ENCODE assay signal across 8 mouse cellular contexts in genomic region chr3:122924009-122924914, GRCm38 (mm10). TPM values are rescaled to one million over a fixed set of nuclear protein-coding genes. Genes with fewer than 3 reads are reported as not detected.
DNase-seq lines count a peak whose midpoint lies in the region; ATAC-seq and TF ChIP-seq lines count a peak whose summit lies in the region.

1810037I17Rik (plus strand) TSS chr3:122924203.

- H3K9ac ChIP-seq in heart, embryonic 12.5 days, result peak within 1 kb of the TSS; percentile 76
- H3K9ac ChIP-seq in kidney, postnatal 0 days (ENCODE audit: low read depth, low read length), result peak within 1 kb of the TSS; percentile 61
- H3K9ac ChIP-seq in liver, embryonic 11.5 days (ENCODE audit: low read depth, low read length), result peak within 1 kb of the TSS; percentile 76
- peak within 1 kb of the TSS; percentile 65 for H3K9ac ChIP-seq in stomach, embryonic 14.5 days (replicated peaks; ENCODE audit: low read depth, low read length)

- no peaks in the 10 kb centered on the region for H3K27me3 ChIP-seq in heart, embryonic 12.5 days (replicated peaks)
- no peaks in the 10 kb centered on the region for H3K27me3 ChIP-seq in kidney, postnatal 0 days (ENCODE audit: insufficient read depth, low read length)
- H3K27me3 ChIP-seq in liver, embryonic 11.5 days (replicated peaks; ENCODE audit: control insufficient read depth, insufficient read depth, low read length), result no peaks in the 10 kb centered on the region
- H3K27me3 ChIP-seq in stomach, embryonic 14.5 days (ENCODE audit: control insufficient read depth, insufficient read depth, low read length), result no peaks in the 10 kb centered on the region

- peaks cover 11% of the 10 kb centered on the region for H3K36me3 ChIP-seq in heart, embryonic 12.5 days
- H3K36me3 ChIP-seq in kidney, postnatal 0 days (ENCODE audit: insufficient read depth, low read length), result no peaks in the 10 kb centered on the region
- H3K36me3 ChIP-seq in liver, embryonic 11.5 days (ENCODE audit: control insufficient read depth, insufficient read depth, low read length), result 0 out of 2 replicates have a peak, but pooled peaks cover 4% of the 10 kb centered on the region
- no peaks in the 10 kb centered on the region for H3K36me3 ChIP-seq in stomach, embryonic 14.5 days (ENCODE audit: control insufficient read depth, insufficient read depth, low read length)

- peak; percentile 53; the same call in 1 of the 2 replicates for TF ChIP-seq CTCF in kidney, postnatal 0 days (IDR thresholded peaks at IDR 0.05; ENCODE audit: low read depth)

- H3K4me2 ChIP-seq in heart, embryonic 12.5 days, result peak within 1 kb of the TSS; percentile 78
- peak within 1 kb of the TSS; percentile 53 for H3K4me2 ChIP-seq in kidney, postnatal 0 days (ENCODE audit: low read length)
- H3K4me2 ChIP-seq in liver, embryonic 11.5 days, result peak within 1 kb of the TSS; percentile 77
- H3K4me2 ChIP-seq in stomach, embryonic 14.5 days (replicated peaks; ENCODE audit: low read depth, low read length), result peak within 1 kb of the TSS; percentile 69

- ATAC-seq in erythroid progenitor cell, adult 5-6 weeks (replicated peaks; ENCODE audit: low FRiP score, poor library complexity, severe bottlenecking), result peak; percentile 90
- ATAC-seq in heart, embryonic 12.5 days (ENCODE audit: insufficient number of reproducible peaks, low FRiP score), result peak; percentile 96
- ATAC-seq in kidney, postnatal 0 days (replicated peaks; ENCODE audit: low FRiP score, low read depth), result peak; percentile 99
- ATAC-seq in liver, embryonic 11.5 days (replicated peaks; ENCODE audit: low FRiP score), result peak; percentile 94
- peak; percentile 98 for ATAC-seq in stomach, embryonic 14.5 days (ENCODE audit: insufficient number of reproducible peaks, insufficient read depth, low FRiP score, low read depth)

- peak within 1 kb of the TSS; percentile 84 for H3K27ac ChIP-seq in heart, embryonic 12.5 days (ENCODE audit: poor library complexity, severe bottlenecking)
- peak within 1 kb of the TSS; percentile 85 for H3K27ac ChIP-seq in kidney, postnatal 0 days
- H3K27ac ChIP-seq in liver, embryonic 11.5 days (ENCODE audit: low read depth, low read length), result peak within 1 kb of the TSS; percentile 82
- H3K27ac ChIP-seq in stomach, embryonic 14.5 days (ENCODE audit: low read length), result peak within 1 kb of the TSS; percentile 88

- peaks cover 27% of the 10 kb centered on the region for H3K4me1 ChIP-seq in heart, embryonic 12.5 days (replicated peaks)
- H3K4me1 ChIP-seq in kidney, postnatal 0 days (replicated peaks; ENCODE audit: insufficient read depth, low read length), result no peaks in the 10 kb centered on the region
- H3K4me1 ChIP-seq in liver, embryonic 11.5 days (replicated peaks; ENCODE audit: control insufficient read depth, insufficient read depth, low read length), result peaks cover 5% of the 10 kb centered on the region
- H3K4me1 ChIP-seq in stomach, embryonic 14.5 days (ENCODE audit: control insufficient read depth, insufficient read depth, low read length), result peaks cover 4% of the 10 kb centered on the region; the same call in 1 of the 2 replicates

- no peaks in the 10 kb centered on the region for H3K9me3 ChIP-seq in heart, embryonic 12.5 days (replicated peaks)
- H3K9me3 ChIP-seq in kidney, postnatal 0 days (replicated peaks; ENCODE audit: low read length), result no peaks in the 10 kb centered on the region
- no peaks in the 10 kb centered on the region for H3K9me3 ChIP-seq in liver, embryonic 11.5 days (ENCODE audit: control insufficient read depth, low read length)
- H3K9me3 ChIP-seq in stomach, embryonic 14.5 days (ENCODE audit: control insufficient read depth, low read depth, low read length), result no peaks in the 10 kb centered on the region

- peak within 1 kb of the TSS; percentile 74 for H3K4me3 ChIP-seq in heart, embryonic 12.5 days
- H3K4me3 ChIP-seq in kidney, postnatal 0 days (replicated peaks; ENCODE audit: low read depth, low read length), result peak within 1 kb of the TSS; percentile 59
- H3K4me3 ChIP-seq in liver, embryonic 11.5 days (ENCODE audit: low read depth, low read length), result peak within 1 kb of the TSS; percentile 65
- peak within 1 kb of the TSS; percentile 63 for H3K4me3 ChIP-seq in stomach, embryonic 14.5 days (ENCODE audit: low read depth, low read length)

- WGBS in heart, embryonic 12.5 days, result under 1% methylated on average over 68 of the region's 68 CpGs
- under 1% methylated on average over 68 of the region's 68 CpGs for WGBS in kidney, postnatal 0 days
- under 1% methylated on average over 66 of the region's 68 CpGs for WGBS in liver, embryonic 11.5 days
- WGBS in stomach, embryonic 14.5 days, result under 1% methylated on average over 63 of the region's 68 CpGs

- peak; percentile 91 for DNase-seq in CD4-positive helper T cell, adult 2 months (ENCODE audit: low read depth, low spot score)
- peak; percentile 92 for DNase-seq in brain, embryonic 18.5 days (ENCODE audit: low read depth, low spot score)
- peak; percentile 98 for DNase-seq in kidney, postnatal 0 days (ENCODE audit: low spot score)
- peak; percentile 98 for DNase-seq in liver, embryonic 11.5 days (ENCODE audit: low spot score)
- DNase-seq in naive thymus-derived CD4-positive, alpha-beta T cell, adult 2 months (ENCODE audit: low read depth), result peak; percentile 93

RNA-seq across cellular contexts. Expression of gene 1810037I17Rik, which starts in this region (rescaled TPM):
- total RNA-seq in erythroid progenitor cell, adult 5-6 weeks (2015; ENCODE audit: low replicate concordance), result 69.2 and 79.6 TPM in 2 replicates
- total RNA-seq in erythroid progenitor cell, adult 5-6 weeks (2017; ENCODE audit: low replicate concordance), result 27.6 and 34.5 TPM in 2 replicates
- 138 TPM in 2 replicates for polyA plus RNA-seq in heart, embryonic 12.5 days (2016; fragmentation: Nextera tagmentation; extraction: Ambion mirVana)
- 127 and 140 TPM in 2 replicates for polyA plus RNA-seq in kidney, postnatal 0 days (2015; fragmentation: Nextera tagmentation; extraction: Ambion mirVana)
- polyA plus RNA-seq in liver, embryonic 11.5 days (2014; fragmentation: Nextera tagmentation; extraction: Ambion mirVana), result 123 and 134 TPM in 2 replicates
- 148 and 150 TPM in 2 replicates for polyA plus RNA-seq in stomach, embryonic 14.5 days (2014; fragmentation: Nextera tagmentation; extraction: Ambion mirVana)

Comparison
In these comparisons a context has a peak if more than half of its experiments do, and no peak if none do; other contexts are left out.
1. Peak in every context shown above with its lines: DNase-seq, ATAC-seq, H3K4me3 ChIP-seq and H3K27ac ChIP-seq.